Comparison of ENCODE assay signal across 10 mouse cellular contexts in the genomic region with DNA sequence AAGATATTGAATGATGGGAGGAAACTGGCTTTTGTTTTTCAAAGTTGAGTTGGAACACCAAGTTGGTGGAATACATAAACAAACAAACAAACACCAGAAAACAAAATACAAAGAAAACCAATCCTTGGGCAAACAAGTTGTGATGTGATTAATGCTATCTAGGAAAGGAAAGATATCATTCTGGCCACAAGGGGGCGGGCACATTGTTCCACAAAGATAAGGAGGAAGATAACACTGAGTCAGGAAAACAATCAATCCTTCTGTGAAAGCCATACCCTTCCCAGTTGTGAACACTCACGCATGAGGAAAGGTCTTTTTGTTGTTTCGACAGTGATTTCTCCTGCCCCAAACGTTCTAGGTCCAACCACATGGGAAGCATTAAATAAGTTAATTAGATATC. TPM values are rescaled to one million over a fixed set of nuclear protein-coding genes. Genes with fewer than 3 reads are reported as not detected.
DNase-seq lines count a peak whose midpoint lies in the region; ATAC-seq and TF ChIP-seq lines count a peak whose summit lies in the region.
"Had no signal": no experiment of that assay in that cellular context is flagged by ENCODE, and none has a peak within 500 bp of the region (broad histone marks: within the 10 kb centered on the region; RNA-seq: fewer than 3 reads in every experiment).

No protein-coding gene starts in this region.

- ATAC-seq in forebrain, embryonic 16.5 days: 0 out of 2 replicates have a peak, but pooled peaks have one; percentile 43
- ATAC-seq in midbrain, embryonic 12.5 days (ENCODE audit: low FRiP score, low read depth): peak; percentile 44; the same call in 1 of the 2 replicates
- ATAC-seq in erythroid progenitor cell, adult 5-6 weeks (replicated peaks; ENCODE audit: low FRiP score, poor library complexity, severe bottlenecking): no peak

- H3K4me1 ChIP-seq in forebrain, embryonic 16.5 days (replicated peaks; ENCODE audit: control insufficient read depth, insufficient read depth, low read length): no peaks in the 10 kb centered on the region
- H3K4me1 ChIP-seq in midbrain, embryonic 12.5 days: no peaks in the 10 kb centered on the region
- H3K4me1 ChIP-seq: stomach, embryonic 15.5 days had no signal

- H3K9me3 ChIP-seq in forebrain, embryonic 16.5 days (ENCODE audit: control insufficient read depth, low read length): no peaks in the 10 kb centered on the region
- no peaks in the 10 kb centered on the region for H3K9me3 ChIP-seq in midbrain, embryonic 12.5 days
- H3K9me3 ChIP-seq: stomach, embryonic 15.5 days had no signal

- H3K9ac ChIP-seq in forebrain, embryonic 16.5 days (replicated peaks; ENCODE audit: low read depth, low read length): no peak overlapping the region
- H3K9ac ChIP-seq in midbrain, embryonic 12.5 days (replicated peaks): no peak overlapping the region
- H3K9ac ChIP-seq: stomach, embryonic 15.5 days had no signal

- no peak overlapping the region for H3K4me2 ChIP-seq in forebrain, embryonic 16.5 days (ENCODE audit: low read length)
- H3K4me2 ChIP-seq in midbrain, embryonic 12.5 days (replicated peaks): no peak overlapping the region
- H3K4me2 ChIP-seq: stomach, embryonic 15.5 days had no signal

- no peak overlapping the region for H3K27ac ChIP-seq in gastrocnemius, adult 2 months
- H3K27ac ChIP-seq in forebrain, embryonic 16.5 days (ENCODE audit: low read length): no peak overlapping the region
- no peak overlapping the region for H3K27ac ChIP-seq in midbrain, embryonic 12.5 days (replicated peaks)
- H3K27ac ChIP-seq: stomach, embryonic 15.5 days had no signal

- peaks cover 43% of the 10 kb centered on the region for H3K27me3 ChIP-seq in forebrain, embryonic 16.5 days (replicated peaks; ENCODE audit: control insufficient read depth, insufficient read depth, low read length)
- peaks cover 48% of the 10 kb centered on the region for H3K27me3 ChIP-seq in midbrain, embryonic 12.5 days

- no peak for DNase-seq in gastrocnemius, adult 2 months
- no peak for DNase-seq in gastrocnemius, postnatal 25 days
- peak; percentile 37 for DNase-seq in right cerebral cortex, adult 18-20 months
- DNase-seq in right cerebral cortex, postnatal 25 days: no peak
- DNase-seq in heart, postnatal 25 days (ENCODE audit: low spot score): no peak

- no peak overlapping the region for H3K4me3 ChIP-seq in gastrocnemius, adult 2 months
- H3K4me3 ChIP-seq in forebrain, embryonic 16.5 days (replicated peaks; ENCODE audit: low read length): no peak overlapping the region
- no peak overlapping the region for H3K4me3 ChIP-seq in midbrain, embryonic 12.5 days
- H3K4me3 ChIP-seq: stomach, embryonic 15.5 days had no signal

- peak; percentile 53 for TF ChIP-seq CTCF in gastrocnemius, adult 2 months (IDR thresholded peaks at IDR 0.05)

- 17% methylated on average over 4 of the region's 4 CpGs for WGBS in forebrain, embryonic 16.5 days
- 17% methylated on average over 4 of the region's 4 CpGs for WGBS in midbrain, embryonic 12.5 days

- intact Hi-C loops in gastrocnemius, adult 2 months (cut with DNase I): no loop called here
- intact Hi-C loops in heart, postnatal 25 days (cut with DNase I): loop anchor here (2.0 kb wide), 1 partner anchor 360 kb away; no protein-coding TSS in a partner anchor

- no peaks in the 10 kb centered on the region for H3K36me3 ChIP-seq in forebrain, embryonic 16.5 days (ENCODE audit: control insufficient read depth, insufficient read depth)
- no peaks in the 10 kb centered on the region for H3K36me3 ChIP-seq in midbrain, embryonic 12.5 days
- H3K36me3 ChIP-seq: stomach, embryonic 15.5 days had no signal

RNA-seq across cellular contexts. Expression of a gene that starts 17.2 kb away (rescaled TPM):
- not detected for total RNA-seq in gastrocnemius, adult 2 months (2021)
- not detected for total RNA-seq in gastrocnemius, postnatal 25 days (2021)
- polyA plus RNA-seq in forebrain, embryonic 16.5 days (2015; fragmentation: Nextera tagmentation; extraction: Ambion mirVana): not detected in 2 replicates
- polyA plus RNA-seq in midbrain, embryonic 12.5 days (2016; fragmentation: Nextera tagmentation; extraction: Ambion mirVana): 0.69 and 0.70 TPM in 2 replicates
- not detected in 2 replicates for total RNA-seq in erythroid progenitor cell, adult 5-6 weeks (2015; ENCODE audit: low replicate concordance)
- total RNA-seq in erythroid progenitor cell, adult 5-6 weeks (2017; ENCODE audit: low replicate concordance): not detected in 2 replicates
- not detected for total RNA-seq in heart, postnatal 25 days (2021)
- polyA plus RNA-seq: liver, embryonic 16.5 days; stomach, embryonic 15.5 days had no signal
